Mouse (Mus musculus) spleen, embryonic (tissue): ENCODE data around the gene Ddx4.

ENCODE experiments used
- CTCF ChIA-PET: fragments of 350-600 bp; sonication (Branson Sonifier 250); formaldehyde crosslinking; loops from one replicate; lab custom pipeline; 2022; lab: Charles Lee

Gene Ddx4

DNA sequence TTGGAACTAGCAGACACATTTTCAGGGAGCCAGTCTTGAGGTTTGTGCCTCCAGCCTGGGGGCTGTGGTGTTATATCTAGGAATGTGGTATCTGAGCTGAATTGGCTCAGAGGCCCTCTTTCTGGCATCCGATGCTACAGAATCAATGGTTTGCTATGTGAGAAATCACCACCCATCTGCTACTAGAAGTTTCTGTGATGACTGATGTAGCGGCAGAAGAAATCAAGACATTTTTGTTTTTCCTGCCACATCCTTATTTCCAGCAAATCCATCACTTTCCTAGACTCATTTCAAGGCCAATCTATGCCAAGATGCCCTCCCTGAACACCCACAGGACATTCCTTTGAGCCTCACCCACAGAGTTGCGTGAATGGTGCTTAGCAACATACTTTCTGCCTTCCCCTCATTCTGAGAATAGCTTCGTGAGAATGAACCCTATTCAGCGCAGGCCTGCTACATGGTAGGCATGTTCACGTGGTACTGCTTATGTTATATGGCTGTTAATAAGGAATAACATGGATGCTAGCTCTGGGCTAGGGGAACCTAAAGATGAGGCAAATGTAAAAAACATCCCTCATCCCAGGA lies 91.6 kb downstream of the Ddx4 start:
- CTCF ChIA-PET, result no interaction called here

DNA sequence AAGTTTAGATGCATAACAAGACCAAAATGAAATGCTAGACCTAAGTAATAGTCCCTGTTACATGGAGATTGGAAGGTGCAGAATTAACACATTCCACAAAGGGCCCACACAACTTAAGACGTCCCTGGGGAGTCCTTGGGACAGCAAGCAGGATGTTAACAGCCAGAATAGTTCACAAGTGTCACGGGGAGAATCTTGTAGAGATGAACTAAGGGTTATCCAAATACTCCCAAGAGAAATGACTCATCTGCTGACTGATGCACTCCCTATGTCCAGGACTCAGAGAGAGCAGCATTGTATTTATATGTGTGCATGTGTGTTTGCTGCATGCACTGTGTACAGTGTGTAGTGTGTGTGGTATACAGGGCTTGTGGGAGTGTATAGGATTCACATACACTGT lies 95.8 kb downstream of the Ddx4 start:
- CTCF ChIA-PET, result no interaction called here

- CTCF ChIA-PET, result no interaction called here
Observed at GRCm38 (mm10) chr13:112553304-112553703, 99.0 kb downstream of the Ddx4 start.

- CTCF ChIA-PET, result no interaction called here
Observed at GRCm38 (mm10) chr13:112551641-112552548, 100.4 kb downstream of the Ddx4 start.
